8 mouse cellular contexts compared by ENCODE assay signal in genomic region chr6:48047450-48048351, GRCm38 (mm10). TPM values are rescaled to one million over a fixed set of nuclear protein-coding genes. Genes with fewer than 3 reads are reported as not detected.
DNase-seq lines count a peak whose midpoint lies in the region; ATAC-seq and TF ChIP-seq lines count a peak whose summit lies in the region.

No protein-coding gene starts in this region.

- H3K9ac ChIP-seq in forebrain, postnatal 0 days = peak overlapping the region; percentile 88
- peak overlapping the region; percentile 93 for H3K9ac ChIP-seq in liver, embryonic 11.5 days (ENCODE audit: low read depth, low read length)
- peak overlapping the region; percentile 93 for H3K9ac ChIP-seq in midbrain, embryonic 16.5 days (ENCODE audit: low read depth, low read length)

- ATAC-seq in forebrain, postnatal 0 days = peak; percentile 53
- ATAC-seq in liver, embryonic 11.5 days (replicated peaks; ENCODE audit: low FRiP score) = peak; percentile 56
- peak; percentile 73 for ATAC-seq in midbrain, embryonic 16.5 days

- H3K4me3 ChIP-seq in forebrain, postnatal 0 days (ENCODE audit: low read depth, low read length) = peak overlapping the region; percentile 73
- H3K4me3 ChIP-seq in liver, embryonic 11.5 days (ENCODE audit: low read depth, low read length) = peak overlapping the region; percentile 91
- H3K4me3 ChIP-seq in midbrain, embryonic 16.5 days (ENCODE audit: low read depth, low read length) = peak overlapping the region; percentile 95
- peak overlapping the region; percentile 94 for H3K4me3 ChIP-seq in testis, adult 2 months (ENCODE audit: control insufficient read depth, low read depth, low read length)

- H3K4me1 ChIP-seq in forebrain, postnatal 0 days (ENCODE audit: insufficient read depth) = peaks cover 6% of the 10 kb centered on the region; the same call in 1 of the 2 replicates
- H3K4me1 ChIP-seq in liver, embryonic 11.5 days (replicated peaks; ENCODE audit: control insufficient read depth, insufficient read depth, low read length) = peaks cover 8% of the 10 kb centered on the region
- H3K4me1 ChIP-seq in midbrain, embryonic 16.5 days (ENCODE audit: control insufficient read depth, insufficient read depth, low read length) = peaks cover 16% of the 10 kb centered on the region
- peaks cover 7% of the 10 kb centered on the region for H3K4me1 ChIP-seq in testis, adult 2 months (ENCODE audit: control insufficient read depth, insufficient read depth, low read length)

- TF ChIP-seq POLR2A in testis, adult 2 months (IDR thresholded peaks at IDR 0.05; ENCODE audit: control insufficient read depth, low read depth, low read length) = no peak; the same call in 1 of the 2 replicates

- peak overlapping the region; percentile 85 for H3K4me2 ChIP-seq in forebrain, postnatal 0 days (ENCODE audit: low read depth)
- peak overlapping the region; percentile 84 for H3K4me2 ChIP-seq in liver, embryonic 11.5 days
- peak overlapping the region; percentile 82 for H3K4me2 ChIP-seq in midbrain, embryonic 16.5 days (ENCODE audit: low read length)

- peaks cover 19% of the 10 kb centered on the region for H3K36me3 ChIP-seq in forebrain, postnatal 0 days (ENCODE audit: insufficient read depth)
- H3K36me3 ChIP-seq in liver, embryonic 11.5 days (ENCODE audit: control insufficient read depth, insufficient read depth, low read length) = peaks cover 15% of the 10 kb centered on the region
- H3K36me3 ChIP-seq in midbrain, embryonic 16.5 days (ENCODE audit: control insufficient read depth, insufficient read depth, low read length) = peaks cover 11% of the 10 kb centered on the region
- H3K36me3 ChIP-seq in testis, adult 2 months (ENCODE audit: control insufficient read depth, insufficient read depth, low read length) = no peaks in the 10 kb centered on the region; the same call in 1 of the 2 replicates

- peak overlapping the region; percentile 96 for H3K27ac ChIP-seq in forebrain, postnatal 0 days (ENCODE audit: low read depth, low read length)
- H3K27ac ChIP-seq in liver, embryonic 11.5 days (ENCODE audit: low read depth, low read length) = peak overlapping the region; percentile 85
- peak overlapping the region; percentile 91 for H3K27ac ChIP-seq in midbrain, embryonic 16.5 days (ENCODE audit: low read length)
- H3K27ac ChIP-seq in testis, adult 2 months (ENCODE audit: control insufficient read depth, insufficient read depth, low read depth, low read length) = peak overlapping the region; percentile 82

- under 1% methylated on average over 91 of the region's 150 CpGs for WGBS in forebrain, postnatal 0 days
- under 1% methylated on average over 113 of the region's 150 CpGs for WGBS in liver, embryonic 11.5 days
- under 1% methylated on average over 85 of the region's 150 CpGs for WGBS in midbrain, embryonic 16.5 days

- H3K9me3 ChIP-seq in forebrain, postnatal 0 days (ENCODE audit: low read length) = no peaks in the 10 kb centered on the region
- no peaks in the 10 kb centered on the region for H3K9me3 ChIP-seq in liver, embryonic 11.5 days (ENCODE audit: control insufficient read depth, low read length)
- H3K9me3 ChIP-seq in midbrain, embryonic 16.5 days (replicated peaks; ENCODE audit: control insufficient read depth, low read length, poor library complexity, severe bottlenecking) = no peaks in the 10 kb centered on the region

- TF ChIP-seq CTCF in forebrain, postnatal 0 days (IDR thresholded peaks at IDR 0.05; ENCODE audit: low read depth) = no peak
- TF ChIP-seq CTCF in testis, adult 2 months (IDR thresholded peaks at IDR 0.05; ENCODE audit: control insufficient read depth, insufficient read depth, insufficient replicate concordance, low read depth, low read length) = no peak

- no peaks in the 10 kb centered on the region for H3K27me3 ChIP-seq in forebrain, postnatal 0 days (ENCODE audit: insufficient read depth, low read length)
- no peaks in the 10 kb centered on the region for H3K27me3 ChIP-seq in liver, embryonic 11.5 days (replicated peaks; ENCODE audit: control insufficient read depth, insufficient read depth, low read length)
- H3K27me3 ChIP-seq in midbrain, embryonic 16.5 days (ENCODE audit: control insufficient read depth, insufficient read depth, low read depth, low read length) = no peaks in the 10 kb centered on the region
- H3K27me3 ChIP-seq in testis, adult 2 months (ENCODE audit: control insufficient read depth, insufficient read depth, low read length) = no peaks in the 10 kb centered on the region

- DNase-seq in right cerebral cortex, postnatal 14 days = peak; percentile 38
- no peak for DNase-seq in right cerebral cortex, postnatal 36 days (ENCODE audit: low spot score in 2 of 2)
- peak; percentile 49 for DNase-seq in cerebellum, adult 9-10 months
- peak; percentile 12 for DNase-seq in forebrain, postnatal 0 days
- DNase-seq in induced T-regulatory cell, adult 2 months (ENCODE audit: low read depth) = peak; percentile 40
- DNase-seq in liver, embryonic 11.5 days (ENCODE audit: low spot score) = peak; percentile 75

RNA-seq across cellular contexts. Expression of gene Zfp777, which starts 1.0 kb away (rescaled TPM):
- total RNA-seq in forebrain, postnatal 0 days (2014; rRNA removed) = 23.2 and 46.5 TPM in 2 replicates
- 12.5 and 14.2 TPM in 2 replicates for polyA plus RNA-seq in forebrain, postnatal 0 days (2015; fragmentation: Nextera tagmentation; extraction: Ambion mirVana)
- 7.4 and 8.6 TPM in 2 replicates for polyA plus RNA-seq in liver, embryonic 11.5 days (2014; fragmentation: Nextera tagmentation; extraction: Ambion mirVana)
- polyA plus RNA-seq in midbrain, embryonic 16.5 days (2015; fragmentation: Nextera tagmentation; extraction: Ambion mirVana) = 14.1 TPM in 2 replicates
- polyA plus RNA-seq in testis, adult 2 months (2012; rRNA removed) = 3.0 and 5.2 TPM in 2 replicates

RNA-seq across cellular contexts. Expression of gene Zfp746, which starts 38.7 kb away (rescaled TPM):
- 40.6 and 51.6 TPM in 2 replicates for total RNA-seq in forebrain, postnatal 0 days (2014; rRNA removed)
- 13.2 and 15.5 TPM in 2 replicates for polyA plus RNA-seq in forebrain, postnatal 0 days (2015; fragmentation: Nextera tagmentation; extraction: Ambion mirVana)
- 11.5 and 14.5 TPM in 2 replicates for polyA plus RNA-seq in liver, embryonic 11.5 days (2014; fragmentation: Nextera tagmentation; extraction: Ambion mirVana)
- 16.9 and 18.0 TPM in 2 replicates for polyA plus RNA-seq in midbrain, embryonic 16.5 days (2015; fragmentation: Nextera tagmentation; extraction: Ambion mirVana)
- 17.4 and 18.1 TPM in 2 replicates for polyA plus RNA-seq in testis, adult 2 months (2012; rRNA removed)

Comparison
In these comparisons a context has a peak if more than half of its experiments do, and no peak if none do; other contexts are left out.
1. DNase-seq: peak in right cerebral cortex, postnatal 14 days (single experiment), cerebellum, adult 9-10 months (single experiment), forebrain, postnatal 0 days (single experiment), induced T-regulatory cell, adult 2 months (single experiment) and liver, embryonic 11.5 days (single experiment); none in right cerebral cortex, postnatal 36 days (0 of 2).
2. Peak in every context shown above with its lines, with median percentiles within 50 percentile points of each other: ATAC-seq, H3K27ac ChIP-seq, H3K4me2 ChIP-seq, H3K4me3 ChIP-seq and H3K9ac ChIP-seq.